Mouse (Mus musculus) left cerebral cortex, postnatal 25 days (tissue): ENCODE results near the gene Hira. TPM values are rescaled to one million over a fixed set of nuclear protein-coding genes. Genes with fewer than 3 reads are reported as not detected.
"Not testable (repeated sequence)": the region's sequence is repeated elsewhere in the genome, so short reads cannot be mapped to it uniquely, and the experiment has no call there.

ENCODE experiments used
- DNase-seq, 2 experiments: peaks; one replicate each; pipeline ENCODE4 v3.0.0; 2022; ENCODE audit warnings: low spot score in 2 of 2, mixed read lengths in 1 of 2
- intact Hi-C: fragments of 180-260 bp; cut with DNase I; formaldehyde crosslinking; loops from one replicate; pipeline ENCODE4 v1.15.1; 2025
- total RNA-seq, 2 experiments: library from RNA; stranded (reverse); gene quantifications; 2 replicates each; pipeline ENCODE4 v1.2.3; 2021

Hira gene
- 10 to 100 TPM; 74.3 to 84.6 TPM for total RNA-seq

- intact Hi-C loops = loop anchor here (2.0 to 5.0 kb wide), 2 partner anchors 40 to 64 kb away; partner anchors contain the start of genes 2510002D24Rik, Cdc45, Gm28539 and Ufd1
- peak; percentile 94 to 95 for DNase-seq
These were observed at the start of gene Hira, which contains the start of gene Mrpl40 for GRCm38 (mm10) chr16:18876442-18877308. Hira (plus strand) TSS chr16:18877037. Mrpl40 (minus strand) TSS chr16:18876862.

- intact Hi-C loops = no loop called here
- no peak for DNase-seq
These were observed 48.2 kb upstream of the Hira start for GRCm38 (mm10) chr16:18828630-18829029.

- intact Hi-C loops = no loop called here
- DNase-seq = no peak
These were observed 47.7 kb upstream of the Hira start for GRCm38 (mm10) chr16:18829102-18829501.

- DNase-seq = no peak
- intact Hi-C loops = no loop called here
These were observed 43.4 kb upstream of the Hira start for GRCm38 (mm10) chr16:18833486-18833885.

GRCm38 (mm10) chr16:18836073-18836467, 40.8 kb upstream of the Hira start:
- intact Hi-C loops = loop anchor here (2.0 kb wide), 1 partner anchor 41 kb away; the partner anchor contains the start of genes Hira and Mrpl40
- no peak for DNase-seq

- intact Hi-C loops = loop anchor here (2.0 kb wide), 1 partner anchor 40 kb away; the partner anchor contains the start of genes Hira and Mrpl40
- DNase-seq = peak; percentile 96 to 97
These were observed 40.2 kb upstream of the Hira start, which contains the start of the genes 2510002D24Rik and Gm28539 for GRCm38 (mm10) chr16:18836468-18837208. 2510002D24Rik (plus strand) TSS chr16:18836578. Gm28539 (plus strand) TSS chr16:18836584.

- intact Hi-C loops = no loop called here
- no peak for DNase-seq
These were observed 38.5 kb upstream of the Hira start for GRCm38 (mm10) chr16:18838346-18838745.

- intact Hi-C loops = no loop called here
These were observed 30.5 kb upstream of the Hira start for GRCm38 (mm10) chr16:18846301-18846820.

GRCm38 (mm10) chr16:18849521-18850190, 27.2 kb upstream of the Hira start:
- DNase-seq, intact Hi-C loops: not testable (repeated sequence)

More at GRCm38 (mm10) chr16:18846301-18846820, 30.5 kb upstream of the Hira start:
- no peak for DNase-seq

GRCm38 (mm10) chr16:18858551-18858950, 18.3 kb upstream of the Hira start:
- intact Hi-C loops = loop anchor here (5.0 kb wide), 1 partner anchor 161 kb away; no protein-coding TSS in a partner anchor
- peak; percentile 30 to 71 for DNase-seq

GRCm38 (mm10) chr16:18860186-18860585, 16.7 kb upstream of the Hira start:
- no peak for DNase-seq
- intact Hi-C loops = no loop called here

- DNase-seq, intact Hi-C loops: not testable (repeated sequence)
These were observed 6.3 kb upstream of the Hira start for GRCm38 (mm10) chr16:18870495-18870894.

- DNase-seq = no peak
These were observed 771 bp upstream of the Hira start for GRCm38 (mm10) chr16:18876091-18876441.

GRCm38 (mm10) chr16:18877386-18878090, 701 bp downstream of the Hira start:
- peak; percentile 54 for DNase-seq
- intact Hi-C loops = loop anchor here (2.0 to 5.0 kb wide), 2 partner anchors 41 to 65 kb away; partner anchors contain the start of genes 2510002D24Rik, Cdc45, Gm28539 and Ufd1

More at GRCm38 (mm10) chr16:18876091-18876441, 771 bp upstream of the Hira start:
- intact Hi-C loops = loop anchor here (2.0 to 5.0 kb wide), 2 partner anchors 39 to 64 kb away; partner anchors contain the start of genes 2510002D24Rik, Cdc45, Gm28539 and Ufd1

- intact Hi-C loops = loop anchor here (5.0 kb wide), 1 partner anchor 66 kb away; the partner anchor contains the start of genes Cdc45 and Ufd1
- DNase-seq = peak; percentile 11 to 19
These were observed 1.4 kb downstream of the Hira start for GRCm38 (mm10) chr16:18878091-18878720.

- no peak for DNase-seq
- intact Hi-C loops = no loop called here
These were observed 7.2 kb downstream of the Hira start for GRCm38 (mm10) chr16:18884044-18884443.

- intact Hi-C loops = no loop called here
- DNase-seq = no peak
These were observed 17.1 kb downstream of the Hira start for GRCm38 (mm10) chr16:18893840-18894372.

GRCm38 (mm10) chr16:18895249-18895648, 18.4 kb downstream of the Hira start:
- DNase-seq = no peak
- intact Hi-C loops = no loop called here
